Mouse (Mus musculus) cerebellum, postnatal 10 days (tissue): ENCODE data around the gene Fhad1.

ENCODE experiments used
- DNase-seq, 2 experiments: peaks; one replicate each; pipeline ENCODE4 v3.0.0; 2021; ENCODE audit warnings: mixed read lengths in 2 of 2

Gene Fhad1

GRCm38 (mm10) chr4:141879875-141880274, 135.0 kb downstream of the Fhad1 start:
- no peak for DNase-seq

- DNase-seq, result no peak
Measured at GRCm38 (mm10) chr4:141879074-141879473, 135.8 kb downstream of the Fhad1 start.

- DNase-seq, result no peak
Measured at GRCm38 (mm10) chr4:141878621-141879020, 136.3 kb downstream of the Fhad1 start.

GRCm38 (mm10) chr4:141875481-141876108, 139.3 kb downstream of the Fhad1 start:
- no peak for DNase-seq

GRCm38 (mm10) chr4:141874601-141875460, 140.1 kb downstream of the Fhad1 start, which contains the start of gene Efhd2:
Efhd2 (minus strand) TSS chr4:141874920.
- peak; percentile 83 to 87 for DNase-seq

- DNase-seq, result no peak
Measured at GRCm38 (mm10) chr4:141874111-141874600, 140.7 kb downstream of the Fhad1 start.

GRCm38 (mm10) chr4:141872977-141873376, 141.9 kb downstream of the Fhad1 start:
- no peak for DNase-seq

GRCm38 (mm10) chr4:141871909-141872308, 143.0 kb downstream of the Fhad1 start:
- DNase-seq, result peak; percentile 66 to 85

GRCm38 (mm10) chr4:141871333-141871725, 143.6 kb downstream of the Fhad1 start:
- peak; percentile 21 to 26 for DNase-seq

- DNase-seq, result peak; percentile 86 to 91
Measured at GRCm38 (mm10) chr4:141870666-141871332, 144.1 kb downstream of the Fhad1 start.

GRCm38 (mm10) chr4:141869436-141870215, 145.3 kb downstream of the Fhad1 start:
- DNase-seq, result peak in 1 of 2 experiments; percentile 21

- DNase-seq, result peak in 1 of 2 experiments; percentile 25
Measured at GRCm38 (mm10) chr4:141868051-141868450, 146.8 kb downstream of the Fhad1 start.

GRCm38 (mm10) chr4:141867498-141867897, 147.4 kb downstream of the Fhad1 start:
- DNase-seq, result peak; percentile 90 to 94

GRCm38 (mm10) chr4:141866933-141867490, 147.9 kb downstream of the Fhad1 start:
- DNase-seq, result peak; percentile 59 to 75

- no peak for DNase-seq
Measured at GRCm38 (mm10) chr4:141865600-141865999, 149.3 kb downstream of the Fhad1 start.

GRCm38 (mm10) chr4:141865006-141865405, 149.9 kb downstream of the Fhad1 start:
- DNase-seq, result no peak

GRCm38 (mm10) chr4:141864506-141864905, 150.4 kb downstream of the Fhad1 start:
- DNase-seq, result no peak

GRCm38 (mm10) chr4:141863726-141864280, 151.1 kb downstream of the Fhad1 start:
- DNase-seq, result no peak

- no peak for DNase-seq
Measured at GRCm38 (mm10) chr4:141862867-141863266, 152.0 kb downstream of the Fhad1 start.

GRCm38 (mm10) chr4:141861591-141862295, 153.1 kb downstream of the Fhad1 start:
- no peak for DNase-seq
